Mouse (Mus musculus): ENCODE data around the gene Hmcn2.

Gene Hmcn2

GRCm38 (mm10) chr2:31477234-31478161, 163.3 kb downstream of the Hmcn2 start:
- no peak for DNase-seq (ENCODE audit: low read depth, low spot score)

- peak; percentile 90 for DNase-seq (ENCODE audit: low read depth, low spot score)
Measured at GRCm38 (mm10) chr2:31482914-31483575, 168.8 kb downstream of the Hmcn2 start.

- peak; percentile 80 for DNase-seq (ENCODE audit: low read depth, low spot score)
Measured at GRCm38 (mm10) chr2:31484187-31484586, 170.0 kb downstream of the Hmcn2 start.

GRCm38 (mm10) chr2:31489166-31489565, 175.0 kb downstream of the Hmcn2 start:
- no peak for DNase-seq (ENCODE audit: low read depth, low spot score)

GRCm38 (mm10) chr2:31490556-31490955, 176.3 kb downstream of the Hmcn2 start:
- no peak for DNase-seq (ENCODE audit: low read depth, low spot score)

DNA sequence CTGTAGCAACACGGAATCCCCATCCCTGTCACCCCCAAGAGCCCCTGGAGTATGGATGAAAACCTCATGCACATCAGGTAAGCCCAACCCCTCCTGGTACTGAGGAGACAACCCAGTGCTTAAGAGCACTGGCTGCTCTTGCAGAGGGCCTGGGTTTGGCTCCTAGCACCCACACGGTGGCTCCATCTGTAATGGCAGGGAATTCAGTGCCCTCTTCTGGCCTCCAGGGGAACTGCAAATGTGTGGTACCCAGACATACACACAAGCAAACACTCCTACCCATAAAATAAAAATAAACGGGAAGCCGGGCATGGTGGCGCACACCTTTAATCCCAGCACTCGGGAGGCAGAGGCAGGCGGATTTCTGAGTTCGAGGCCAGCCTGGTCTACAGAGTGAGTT, 178.1 kb downstream of the Hmcn2 start:
- DNase-seq (ENCODE audit: low read depth, low spot score): no peak

GRCm38 (mm10) chr2:31493243-31493642, 179.0 kb downstream of the Hmcn2 start:
- DNase-seq (ENCODE audit: low read depth, low spot score): no peak

DNA sequence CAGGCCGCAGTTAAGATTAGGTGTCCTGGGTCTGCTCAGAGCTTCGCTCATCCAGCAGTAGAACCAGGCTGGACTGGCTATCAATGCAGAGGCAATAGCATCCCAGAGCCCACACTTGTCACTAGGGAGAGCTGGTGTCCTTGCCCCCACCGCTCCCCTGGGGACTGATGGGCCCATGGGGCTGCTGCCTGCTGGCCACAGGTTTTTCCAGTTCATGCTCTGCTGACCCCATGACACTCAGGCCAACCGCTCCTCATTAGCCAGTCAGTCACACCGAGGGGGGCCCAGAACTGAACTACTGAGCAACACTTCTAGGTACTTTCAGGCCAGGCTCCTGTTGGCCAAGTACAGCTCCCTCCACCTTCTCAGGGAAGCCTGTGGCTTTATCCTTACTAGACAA, 180.1 kb downstream of the Hmcn2 start:
- no peak for DNase-seq (ENCODE audit: low read depth, low spot score)

- no peak for DNase-seq (ENCODE audit: low read depth, low spot score)
Measured at GRCm38 (mm10) chr2:31495046-31495476, 180.8 kb downstream of the Hmcn2 start.

DNA sequence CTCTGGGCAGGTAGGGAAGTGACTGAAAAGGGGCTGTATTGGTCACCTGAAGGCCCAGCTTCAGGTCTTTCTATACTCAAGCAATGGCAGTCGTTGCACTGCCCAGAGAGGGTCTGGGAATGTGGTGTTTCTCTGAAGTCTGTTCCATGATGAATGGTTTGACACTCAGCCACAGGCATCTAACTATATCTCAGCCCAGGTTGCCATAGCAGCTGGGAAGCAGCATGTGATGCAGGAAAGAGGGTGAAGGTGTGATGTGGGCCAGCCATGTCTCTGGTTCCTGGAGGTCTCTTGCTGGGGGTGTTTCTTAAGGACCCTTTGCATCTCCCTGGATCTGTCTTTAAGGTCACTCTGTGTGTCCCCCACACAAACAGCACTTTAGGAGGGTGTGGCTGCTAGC, 181.9 kb downstream of the Hmcn2 start:
- no peak for DNase-seq (ENCODE audit: low read depth, low spot score)

DNA sequence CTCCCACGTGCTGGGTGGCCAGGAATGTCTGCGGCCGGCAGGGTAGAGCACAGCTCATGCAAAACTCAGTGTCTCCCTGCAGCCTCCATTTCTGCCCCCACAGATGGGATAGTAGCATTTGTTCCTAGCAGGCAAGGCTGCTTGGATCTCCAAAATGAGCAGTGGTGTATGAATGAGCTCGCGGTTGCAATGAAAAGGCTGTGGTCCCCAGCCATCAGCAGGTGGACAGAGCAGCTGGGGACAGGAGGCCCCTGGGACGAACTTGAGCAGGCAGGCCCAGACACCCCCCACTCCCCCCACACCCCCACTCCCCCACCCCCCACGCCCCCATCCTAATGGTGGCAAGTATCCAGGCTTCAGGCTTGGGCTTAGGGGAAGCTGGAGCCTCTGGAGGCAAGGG, 182.9 kb downstream of the Hmcn2 start:
- no peak for DNase-seq (ENCODE audit: low read depth, low spot score)

DNA sequence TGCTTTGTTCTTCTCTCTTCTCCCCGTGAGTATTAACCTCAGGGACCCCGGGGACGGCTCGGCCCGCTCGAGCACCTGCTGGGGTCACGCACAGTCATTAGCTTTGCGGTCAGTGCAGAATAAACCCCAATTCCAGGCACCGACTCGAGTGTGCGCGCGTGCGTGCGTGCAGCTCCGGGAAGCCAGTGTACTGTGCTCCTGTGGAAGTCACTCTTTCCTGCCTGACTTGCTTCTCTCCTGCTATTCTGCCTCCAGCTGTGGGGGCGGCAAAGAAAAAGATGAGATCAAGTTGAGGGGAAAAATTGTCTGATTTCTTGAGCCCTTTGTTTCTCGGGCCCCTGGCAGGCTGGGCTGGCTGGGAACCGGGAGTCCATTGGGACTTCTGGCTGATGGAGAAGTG, 183.4 kb downstream of the Hmcn2 start:
- no peak for DNase-seq (ENCODE audit: low read depth, low spot score)

DNA sequence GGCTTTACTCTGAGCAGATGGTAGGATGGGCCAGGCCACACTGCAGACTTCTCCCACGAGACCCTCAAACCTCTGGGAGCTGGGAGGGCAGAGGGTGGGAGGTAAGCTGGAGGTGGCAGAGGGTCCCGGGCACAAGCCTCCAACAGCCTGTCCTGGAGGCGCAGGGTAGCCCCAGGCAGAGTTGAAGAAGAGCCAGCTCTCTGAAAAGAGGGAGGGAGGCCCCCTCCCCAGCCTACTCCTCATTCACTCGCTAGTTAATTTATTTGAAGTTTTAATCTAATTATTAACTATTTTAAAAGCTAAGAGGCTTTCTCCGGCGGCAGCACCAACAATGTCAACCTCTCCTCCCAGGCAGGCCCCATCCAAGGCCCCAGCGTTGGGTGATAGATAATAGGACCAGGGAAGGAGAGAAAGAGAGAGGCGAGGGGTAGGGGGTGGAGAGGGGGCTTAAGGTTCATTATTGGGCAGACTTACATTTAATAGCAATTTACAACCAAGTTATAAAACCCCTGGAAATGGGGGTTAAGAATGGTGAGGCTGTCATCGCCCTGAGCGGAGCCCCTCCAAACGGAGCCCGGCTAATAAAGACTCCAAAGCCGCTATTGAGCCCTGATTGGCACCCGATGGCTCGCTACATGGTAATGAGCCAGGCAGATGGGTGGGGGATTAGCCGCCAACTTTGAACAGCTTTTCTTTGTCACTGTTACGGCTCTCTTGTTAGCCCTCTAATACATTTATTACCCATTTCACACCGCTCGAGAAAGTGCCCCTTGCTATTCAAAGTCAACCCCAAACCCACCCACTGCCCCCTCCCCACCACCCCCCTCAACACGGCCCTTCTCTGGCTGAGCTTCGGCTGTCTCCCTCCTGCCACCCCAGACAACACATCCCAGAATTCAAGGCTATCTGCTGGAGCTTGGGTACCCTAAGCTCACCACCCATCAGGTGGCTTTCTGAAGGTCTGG, 185.4 kb downstream of the Hmcn2 start:
- DNase-seq (ENCODE audit: low read depth, low spot score): no peak

DNA sequence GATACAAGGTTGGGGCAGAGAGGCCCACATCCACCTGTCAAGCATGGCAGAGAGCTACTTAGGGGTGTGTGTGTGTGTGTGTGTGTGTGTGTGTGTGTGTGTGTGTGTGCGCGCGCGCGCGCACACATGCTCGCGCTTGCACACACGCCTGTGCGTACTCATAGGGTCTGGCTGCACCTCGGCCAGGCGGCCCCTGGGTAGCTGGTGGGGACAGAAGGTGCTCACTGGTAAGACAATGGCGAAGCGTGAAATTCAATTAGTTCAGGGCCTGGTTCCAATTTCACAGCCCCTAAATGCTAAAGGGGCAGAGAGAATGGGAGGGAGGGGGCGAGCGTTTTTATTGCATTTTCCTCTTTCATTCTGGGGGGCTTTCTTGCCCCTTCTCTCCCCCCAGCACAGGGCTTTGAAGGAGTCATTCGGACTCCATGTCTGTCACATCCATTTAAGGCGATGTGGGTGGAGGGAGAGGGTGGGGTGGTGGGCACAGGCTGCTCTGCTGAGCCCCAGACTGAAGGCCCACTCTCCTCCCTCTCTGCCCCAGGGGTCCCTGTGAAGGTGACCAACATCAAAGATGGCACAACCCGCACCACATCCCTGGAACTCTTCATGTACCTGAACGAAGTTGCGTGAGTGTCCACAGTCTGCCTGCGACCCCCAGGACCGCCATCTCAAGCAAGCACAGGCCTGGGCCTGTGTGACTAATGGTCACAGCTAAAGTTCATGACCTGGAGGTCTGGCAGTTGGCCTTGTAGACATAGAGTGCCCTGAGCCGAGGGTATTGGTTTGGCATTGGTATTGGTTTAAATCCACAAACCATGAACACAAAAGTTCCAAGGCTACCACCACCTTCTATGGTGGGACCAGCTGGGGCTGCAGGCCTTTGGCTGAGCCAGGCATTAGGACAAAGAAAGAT, 186.3 kb downstream of the Hmcn2 start:
- DNase-seq (ENCODE audit: low read depth, low spot score): no peak

DNA sequence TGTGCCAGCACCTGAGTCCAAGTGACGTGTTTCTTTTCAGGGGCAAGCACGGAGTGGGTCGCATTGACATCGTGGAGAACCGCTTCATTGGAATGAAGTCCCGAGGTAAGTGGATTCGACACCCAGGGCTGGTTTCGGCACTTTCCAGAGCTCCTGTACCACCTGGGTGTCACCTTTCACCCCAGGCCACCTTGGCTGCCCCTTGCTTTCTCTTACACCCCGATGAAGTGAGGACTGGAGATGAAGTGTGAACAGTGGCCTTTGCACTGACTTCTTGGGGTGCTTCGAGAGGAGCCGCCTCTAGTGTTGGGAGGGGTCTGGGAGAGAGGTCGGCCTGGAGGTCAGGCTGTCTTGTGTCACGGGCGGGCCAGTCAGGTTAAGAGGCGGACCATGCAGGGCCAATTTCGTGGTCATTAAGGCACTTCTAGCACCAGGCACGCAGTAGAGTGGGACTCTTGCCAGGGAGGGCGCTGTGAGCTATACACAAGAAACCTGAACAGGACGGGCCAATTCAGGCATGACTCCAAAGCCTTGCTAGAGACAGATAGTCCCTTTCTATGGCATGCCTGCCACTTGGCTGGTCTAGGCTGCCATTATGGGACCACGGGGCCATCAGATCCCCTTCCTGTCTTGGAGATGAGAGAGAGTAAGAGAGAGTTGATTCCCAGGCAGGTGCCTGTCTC, 187.4 kb downstream of the Hmcn2 start:
- no peak for DNase-seq (ENCODE audit: low read depth, low spot score)

- DNase-seq (ENCODE audit: low read depth, low spot score): no peak
Measured at GRCm38 (mm10) chr2:31502616-31503522, 188.7 kb downstream of the Hmcn2 start.

GRCm38 (mm10) chr2:31505472-31505871, 191.3 kb downstream of the Hmcn2 start:
- no peak for DNase-seq (ENCODE audit: low read depth, low spot score)

- DNase-seq (ENCODE audit: low read depth, low spot score): no peak
Measured at GRCm38 (mm10) chr2:31508851-31509250, 194.6 kb downstream of the Hmcn2 start.

Measured in forelimb bud, embryonic 11.5 days (tissue).